Mouse (Mus musculus) embryonic facial prominence, embryonic 11.5 days (tissue): ENCODE data around the gene Gna11. TPM values are rescaled to one million over a fixed set of nuclear protein-coding genes. Genes with fewer than 3 reads are reported as not detected.
A peak's percentile ranks its signal among the peaks of the same experiment; 100 is the strongest.

ENCODE experiments used
- ATAC-seq: fragments of 200-750 bp; cut with Nextera tagmentation; replicated peaks from 2 replicates; pipeline ENCODE4 v1.8.0; 2017; ENCODE audit warnings: low read depth; ENCODE audit not compliant: insufficient number of reproducible peaks, low FRiP score, low TSS enrichment
- DNase-seq: peaks from one replicate; pipeline ENCODE4 v3.0.0-alpha.2; 2015; ENCODE audit warnings: low spot score
- H3K27ac ChIP-seq: fragments of 300-500 bp; sonication (generic); replicated peaks from 2 replicates; pipeline ENCODE4 v1.5.1; 2014; ENCODE audit warnings: mild to moderate bottlenecking, low read depth, low read length, control low read depth
- H3K27me3 ChIP-seq: fragments of 300-500 bp; sonication (generic); 2 replicates; pipeline ENCODE4 v1.6.1; 2014; ENCODE audit warnings: mild to moderate bottlenecking, low read length, moderate library complexity, mixed read lengths; ENCODE audit not compliant: control insufficient read depth, insufficient read depth
- H3K36me3 ChIP-seq: fragments of 300-500 bp; sonication (generic); replicated peaks from 2 replicates; pipeline ENCODE4 v1.6.1; 2014; ENCODE audit warnings: low read depth, mild to moderate bottlenecking, low read length, moderate library complexity, mixed read lengths; ENCODE audit not compliant: control insufficient read depth, insufficient read depth
- H3K4me1 ChIP-seq: fragments of 300-500 bp; sonication (generic); 2 replicates; pipeline ENCODE4 v1.6.1; 2014; ENCODE audit warnings: low read length, mixed read lengths; ENCODE audit not compliant: control insufficient read depth, insufficient read depth
- H3K4me2 ChIP-seq: fragments of 300-500 bp; sonication (generic); 2 replicates; pipeline ENCODE4 v1.6.1; 2014; ENCODE audit warnings: low read depth, mild to moderate bottlenecking, control low read depth, low read length, moderate library complexity
- H3K4me3 ChIP-seq: fragments of 300-500 bp; sonication (generic); 2 replicates; pipeline ENCODE4 v1.5.1; 2014; ENCODE audit warnings: low read depth, low read length, control low read depth
- H3K9ac ChIP-seq: fragments of 300-500 bp; sonication (generic); replicated peaks from 2 replicates; pipeline ENCODE4 v1.6.1; 2014; ENCODE audit warnings: mild to moderate bottlenecking, control low read depth, low read length
- H3K9me3 ChIP-seq: fragments of 300-500 bp; sonication (generic); replicated peaks from 2 replicates; pipeline ENCODE4 v1.6.1; 2016; ENCODE audit warnings: mild to moderate bottlenecking, low read length, inconsistent platforms, mixed read lengths; ENCODE audit not compliant: control insufficient read depth
- WGBS: fragments of 180-500 bp; shearing (Covaris S2); extraction: QIAGEN DNeasy Blood & Tissue Kit; methylation state at CpG from one replicate; pipeline ENCODE4 v1.1.7; 2014; 5-methylcytosine and 5-hydroxymethylcytosine counted together
- polyA plus RNA-seq: library from polyadenylated mRNA; unstranded; fragments of >200 nt; fragmentation: Nextera tagmentation; extraction: Ambion mirVana; gene quantifications from 2 replicates; pipeline ENCODE4 v1.2.1, GENCODE M21; 2014

Gene Gna11
- polyA plus RNA-seq, 1 experiment from 2014 or later: 62.0 TPM

DNA sequence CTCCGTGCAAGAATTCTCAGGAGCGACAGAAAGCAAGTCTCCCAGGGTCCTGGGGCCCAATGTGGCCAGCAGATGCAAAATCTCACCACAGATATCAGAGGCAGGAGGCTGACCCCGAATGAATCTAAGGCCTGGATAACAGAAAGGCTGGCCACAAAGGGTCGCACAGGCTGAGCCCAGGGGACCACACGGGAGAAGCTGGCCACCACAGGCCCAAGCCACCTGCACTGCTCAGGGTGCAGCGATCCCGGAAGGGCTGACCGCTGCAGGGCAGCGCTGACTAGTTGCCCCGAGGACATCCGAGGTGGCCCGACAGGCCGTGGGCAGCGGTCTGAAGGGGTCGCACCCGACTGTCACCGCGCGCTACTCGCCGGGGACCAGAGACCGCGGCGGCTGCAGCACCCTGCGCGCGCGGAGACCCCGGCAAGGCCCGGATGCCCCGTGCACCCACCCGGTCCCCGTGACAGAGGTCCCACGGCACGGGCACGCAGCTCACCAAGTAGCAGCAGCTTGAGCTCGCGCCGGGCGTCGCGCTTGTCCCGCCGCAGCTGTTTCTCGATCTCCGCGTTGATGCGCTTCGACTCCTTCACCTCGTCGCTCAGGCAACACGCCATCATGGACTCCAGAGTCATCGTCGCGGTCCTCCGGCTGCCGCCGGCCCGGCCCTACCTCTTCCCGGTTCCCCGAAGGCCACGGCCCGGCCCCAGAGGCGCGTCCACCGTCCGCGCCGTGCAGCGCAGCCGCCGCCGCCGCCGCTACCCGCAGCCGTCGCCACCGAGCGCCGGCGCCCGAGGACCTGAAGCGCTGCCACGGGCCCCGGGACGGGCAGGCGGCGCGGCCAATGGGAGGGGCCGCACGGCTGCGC lies 462 bp downstream of the Gna11 start:
- Histone ChIP-seq H3K4me2 (peak overlapping the region; percentile 84), H3K4me3 (peak overlapping the region; percentile 75), H3K36me3 (no peaks in the 10 kb centered on the region; the same call in 1 of the 2 replicates), H3K9ac (peak overlapping the region; percentile 85), H3K27me3 (no peaks in the 10 kb centered on the region), H3K9me3 (no peaks in the 10 kb centered on the region), H3K4me1 (peaks cover 5% of the 10 kb centered on the region), H3K27ac (no peak overlapping the region; the same call in 1 of the 2 replicates)
- no peak for DNase-seq
- no peak; the same call in 1 of the 2 replicates for ATAC-seq
- under 1% methylated on average over 76 of the region's 93 CpGs for WGBS

DNA sequence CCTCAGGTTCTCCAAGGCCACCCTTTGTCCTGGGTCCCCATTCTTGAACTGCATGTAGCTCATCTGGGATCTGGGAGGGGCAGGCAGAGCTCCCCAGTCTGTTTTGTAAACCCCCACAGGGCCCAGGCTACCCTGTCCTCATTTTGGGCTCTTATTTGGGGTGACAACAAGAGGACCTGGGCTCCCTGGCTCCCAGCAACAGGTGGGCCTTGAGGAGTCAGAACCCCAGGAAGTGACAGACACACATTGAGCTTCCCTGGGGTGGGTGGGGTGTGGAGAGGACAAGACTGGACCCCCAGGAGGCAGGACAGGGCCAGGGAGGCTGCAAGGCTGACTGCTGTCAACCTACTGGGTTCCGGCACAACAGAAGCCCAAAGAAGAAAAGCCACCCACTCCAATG lies 1.4 kb downstream of the Gna11 start:
- peak overlapping the region; percentile 84 for H3K4me2 ChIP-seq
- H3K36me3 ChIP-seq: no peaks in the 10 kb centered on the region; the same call in 1 of the 2 replicates
- DNase-seq (no peak), ATAC-seq (no peak)
- WGBS: 64% methylated on average over 1 of the region's 1 CpGs
- H3K4me1 ChIP-seq: peaks cover 5% of the 10 kb centered on the region
- H3K9ac ChIP-seq: peak overlapping the region; percentile 85
- H3K4me3 ChIP-seq: peak overlapping the region; percentile 75
- no peak overlapping the region for H3K27ac ChIP-seq
- H3K9me3 ChIP-seq: no peaks in the 10 kb centered on the region
- no peaks in the 10 kb centered on the region for H3K27me3 ChIP-seq

DNA sequence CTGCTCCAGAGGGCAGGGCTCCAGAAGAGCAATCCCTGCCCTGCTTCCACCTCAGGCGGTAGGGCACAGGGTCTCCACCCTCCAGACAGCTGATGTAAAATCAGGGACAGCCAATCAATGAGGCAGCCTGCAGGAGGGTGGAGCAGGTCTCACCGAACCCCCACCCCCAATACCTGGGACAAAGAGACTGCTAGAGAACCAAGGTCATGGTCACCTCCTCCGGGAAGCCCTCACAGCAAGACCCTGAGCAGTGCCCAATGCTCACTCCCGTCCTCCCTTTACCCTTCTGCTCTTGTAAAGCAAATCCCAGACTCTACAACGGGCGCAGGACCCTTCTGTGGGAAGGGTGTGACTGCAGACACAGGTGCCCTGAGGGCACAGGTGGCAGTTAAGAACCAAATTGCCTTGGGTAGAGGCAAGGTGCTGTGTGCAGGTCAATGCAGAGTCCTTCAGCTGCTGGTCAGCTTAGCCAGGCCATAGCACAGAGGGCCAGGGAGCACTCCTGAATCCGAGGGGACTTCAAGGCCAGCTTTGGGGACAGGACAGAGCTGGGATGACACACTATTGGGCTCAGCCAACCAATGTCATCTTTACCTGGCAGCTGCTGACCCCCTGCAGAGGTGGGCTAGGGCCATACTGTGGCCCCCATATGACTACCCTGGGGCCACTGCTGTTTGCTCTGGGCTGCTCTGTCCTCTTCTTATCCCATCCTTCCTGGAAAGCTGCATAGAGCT lies 2.1 kb downstream of the Gna11 start:
- DNase-seq (no peak), ATAC-seq (no peak)
- H3K9ac ChIP-seq: 0 out of 2 replicates have a peak overlapping the region, but pooled peaks have one; percentile 18
- H3K4me1 ChIP-seq: peaks cover 5% of the 10 kb centered on the region
- H3K4me2 ChIP-seq: no peak overlapping the region
- no peaks in the 10 kb centered on the region; the same call in 1 of the 2 replicates for H3K36me3 ChIP-seq
- 76% methylated on average over 7 of the region's 7 CpGs for WGBS
- peak overlapping the region; percentile 6; the same call in 1 of the 2 replicates for H3K4me3 ChIP-seq
- H3K27ac ChIP-seq: no peak overlapping the region
- H3K27me3 ChIP-seq: no peaks in the 10 kb centered on the region
- no peaks in the 10 kb centered on the region for H3K9me3 ChIP-seq

DNA sequence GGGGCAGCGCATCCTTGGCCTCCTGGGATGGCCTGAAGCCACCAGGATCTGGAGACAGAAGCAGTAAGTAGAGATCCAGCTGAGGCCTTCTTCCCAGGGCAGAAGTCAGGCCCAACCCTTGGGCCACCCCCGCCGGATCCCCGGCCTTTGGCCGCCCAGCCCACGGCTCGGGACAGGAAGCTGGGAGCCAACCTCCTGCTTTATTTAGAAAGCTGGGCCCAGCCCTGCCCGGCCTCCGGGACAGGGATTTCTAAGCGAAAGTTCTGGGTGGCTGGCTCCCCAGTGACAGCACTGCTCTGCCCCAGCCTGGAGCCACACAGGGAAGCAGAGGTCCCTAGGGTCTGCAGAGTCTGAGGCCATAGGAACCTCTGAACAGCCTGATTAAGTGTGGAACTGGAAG lies 3.2 kb downstream of the Gna11 start:
- WGBS: 71% methylated on average over 10 of the region's 10 CpGs
- H3K4me3 ChIP-seq: no peak overlapping the region
- no peaks in the 10 kb centered on the region; the same call in 1 of the 2 replicates for H3K36me3 ChIP-seq
- no peak overlapping the region for H3K27ac ChIP-seq
- peaks cover 5% of the 10 kb centered on the region for H3K4me1 ChIP-seq
- no peak for ATAC-seq
- H3K9ac ChIP-seq: no peak overlapping the region
- no peak overlapping the region for H3K4me2 ChIP-seq
- DNase-seq: no peak
- H3K9me3 ChIP-seq: no peaks in the 10 kb centered on the region
- H3K27me3 ChIP-seq: no peaks in the 10 kb centered on the region

DNA sequence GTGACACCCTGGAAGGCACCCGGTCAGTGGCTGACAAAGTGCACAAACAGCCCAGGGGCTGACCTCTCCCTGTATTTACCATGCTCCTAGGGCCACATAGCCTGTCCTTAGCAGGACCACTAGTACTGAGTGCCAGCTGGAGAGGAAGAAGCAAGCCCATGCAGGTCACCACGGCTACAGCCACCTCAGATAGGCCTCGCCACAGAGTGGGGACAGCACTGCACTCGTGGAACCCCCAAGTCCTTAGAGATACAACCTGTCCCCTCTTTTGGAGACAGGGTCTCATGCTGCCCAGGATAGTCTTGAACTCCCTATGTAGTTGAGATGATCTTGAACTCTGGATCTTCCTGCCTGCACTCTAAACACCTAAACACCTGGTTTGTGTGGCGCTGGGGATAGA lies 3.6 kb downstream of the Gna11 start:
- H3K27me3 ChIP-seq: no peaks in the 10 kb centered on the region
- no peak overlapping the region for H3K9ac ChIP-seq
- H3K9me3 ChIP-seq: no peaks in the 10 kb centered on the region
- H3K4me3 ChIP-seq: no peak overlapping the region
- no peak overlapping the region for H3K27ac ChIP-seq
- H3K4me2 ChIP-seq: no peak overlapping the region
- H3K36me3 ChIP-seq: no peaks in the 10 kb centered on the region; the same call in 1 of the 2 replicates
- DNase-seq: no peak
- ATAC-seq: no peak
- WGBS: 89% methylated on average over 5 of the region's 5 CpGs
- H3K4me1 ChIP-seq: peaks cover 5% of the 10 kb centered on the region

DNA sequence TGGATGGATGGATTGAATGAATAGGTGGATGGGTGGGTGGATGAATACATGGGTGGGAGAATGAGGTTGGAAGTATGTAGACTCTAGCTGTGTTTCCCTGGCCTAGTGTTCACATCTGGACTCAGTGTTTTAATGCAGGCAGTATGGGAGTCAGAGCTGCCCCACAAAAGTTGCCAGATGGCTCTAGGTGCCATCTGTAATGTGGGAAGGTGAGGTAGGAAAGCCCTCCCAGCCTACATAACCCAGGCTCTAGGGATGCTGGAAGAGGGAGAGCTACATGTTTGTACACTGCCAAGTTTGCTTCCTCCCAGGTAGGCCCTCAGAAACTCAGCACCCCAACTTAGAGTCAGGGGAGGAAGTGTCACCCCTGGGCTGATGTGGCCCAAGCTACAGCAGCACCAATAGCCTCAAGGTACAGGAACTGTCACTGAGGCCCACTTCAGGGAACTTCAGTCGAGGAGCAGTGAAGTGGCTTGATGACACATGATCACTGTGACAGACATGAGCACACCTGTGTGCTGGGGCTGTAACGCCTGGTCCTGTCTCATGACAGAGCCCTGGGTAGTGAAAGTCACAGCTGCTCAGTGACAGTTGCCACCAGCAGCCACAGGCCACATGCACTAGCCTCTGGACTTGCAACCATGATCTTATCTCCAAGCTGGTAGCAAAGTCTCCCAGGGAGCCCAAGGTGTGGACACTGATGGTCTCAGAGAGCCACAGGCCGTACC lies 6.5 kb downstream of the Gna11 start:
- ATAC-seq (no peak), DNase-seq (no peak)
- Histone ChIP-seq H3K9ac (no peak overlapping the region), H3K9me3 (no peaks in the 10 kb centered on the region), H3K4me2 (no peak overlapping the region), H3K36me3 (no peaks in the 10 kb centered on the region; the same call in 1 of the 2 replicates), H3K4me1 (peaks cover 4% of the 10 kb centered on the region), H3K27me3 (no peaks in the 10 kb centered on the region), H3K27ac (no peak overlapping the region), H3K4me3 (no peak overlapping the region)
- 91% methylated on average over 3 of the region's 3 CpGs for WGBS

DNA sequence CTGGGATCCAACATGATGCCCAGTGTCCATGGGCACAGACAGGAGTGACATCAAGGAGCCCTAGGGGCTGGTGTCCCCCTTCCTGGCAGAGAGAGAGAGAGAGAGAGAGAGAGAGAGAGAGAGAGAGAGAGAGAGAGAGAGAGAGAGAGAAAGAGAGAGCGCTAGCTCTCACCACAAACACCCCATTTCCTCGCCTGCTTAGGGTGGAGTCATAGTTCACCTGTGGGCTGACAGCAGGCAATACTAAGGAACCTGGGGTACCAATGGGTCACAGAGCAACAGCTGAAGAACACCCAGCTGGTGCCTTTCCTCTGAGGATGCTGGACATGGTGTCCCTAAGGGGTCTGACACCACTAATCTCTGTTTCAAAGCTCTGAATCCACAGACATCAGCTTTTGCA lies 7.6 kb downstream of the Gna11 start:
- H3K9ac ChIP-seq: no peak overlapping the region
- H3K4me1 ChIP-seq: no peaks in the 10 kb centered on the region
- H3K27me3 ChIP-seq: no peaks in the 10 kb centered on the region
- 94% methylated on average over 2 of the region's 2 CpGs for WGBS
- no peak overlapping the region for H3K27ac ChIP-seq
- no peak overlapping the region for H3K4me2 ChIP-seq
- no peak overlapping the region for H3K4me3 ChIP-seq
- no peaks in the 10 kb centered on the region for H3K9me3 ChIP-seq
- no peak for ATAC-seq
- no peaks in the 10 kb centered on the region; the same call in 1 of the 2 replicates for H3K36me3 ChIP-seq
- DNase-seq: no peak
